Mouse (Mus musculus): Measurements from ENCODE around the gene Msx1.

GRCm38 (mm10) chr5:37814169-37814568 is 10.2 kb downstream of the Msx1 start:
- TF ChIP-seq CTCF (IDR thresholded peaks at IDR 0.05; ENCODE audit: extremely low read depth, insufficient read length, insufficient replicate concordance, low read depth, low read length), result peak; percentile 35; the same call in 1 of the 2 replicates
- TF ChIP-seq POLR2A (IDR thresholded peaks at IDR 0.05; ENCODE audit: low read depth, low read length), result no peak

Measured in small intestine, adult 2 months (tissue).